Mouse (Mus musculus) limb, embryonic 13.5 days (tissue): Measurements from ENCODE around the gene Nrk. TPM values are rescaled to one million over a fixed set of nuclear protein-coding genes. Genes with fewer than 3 reads are reported as not detected.
A peak's percentile ranks its signal among the peaks of the same experiment; 100 is the strongest.

Source experiments
- ATAC-seq: fragments of 200-750 bp; cut with Nextera tagmentation; 2 replicates; pipeline ENCODE4 v1.8.0; 2017; ENCODE audit warnings: low read depth, moderate number of reproducible peaks, moderate TSS enrichment; ENCODE audit not compliant: low FRiP score
- H3K27ac ChIP-seq: fragments of 300-500 bp; sonication (generic); 2 replicates; pipeline ENCODE4 v1.5.1; 2015; ENCODE audit warnings: inconsistent platforms, mild to moderate bottlenecking, moderate library complexity
- H3K27me3 ChIP-seq: fragments of 300-500 bp; sonication (generic); 2 replicates; pipeline ENCODE4 v1.6.1; 2015; ENCODE audit warnings: mild to moderate bottlenecking, inconsistent platforms
- H3K36me3 ChIP-seq: fragments of 300-500 bp; sonication (generic); 2 replicates; pipeline ENCODE4 v1.6.1; 2015; ENCODE audit warnings: inconsistent platforms, mild to moderate bottlenecking, moderate library complexity
- H3K4me1 ChIP-seq: fragments of 300-500 bp; sonication (generic); 2 replicates; pipeline ENCODE4 v1.6.1; 2015; ENCODE audit warnings: inconsistent platforms
- H3K4me2 ChIP-seq: fragments of 300-500 bp; sonication (generic); replicated peaks from 2 replicates; pipeline ENCODE4 v1.6.1; 2015; ENCODE audit warnings: inconsistent platforms, mild to moderate bottlenecking, moderate library complexity
- H3K4me3 ChIP-seq: fragments of 300-500 bp; sonication (generic); 2 replicates; pipeline ENCODE4 v1.5.1; 2015; ENCODE audit warnings: moderate library complexity, mild to moderate bottlenecking, inconsistent platforms
- H3K9ac ChIP-seq: fragments of 300-500 bp; sonication (generic); 2 replicates; pipeline ENCODE4 v1.6.1; 2015; ENCODE audit warnings: mild to moderate bottlenecking, inconsistent platforms
- H3K9me3 ChIP-seq: fragments of 300-500 bp; sonication (generic); 2 replicates; pipeline ENCODE4 v1.6.1; 2016; ENCODE audit warnings: inconsistent platforms
- WGBS: fragments of 180-500 bp; shearing (Covaris S2); methylation state at CpG from one replicate; pipeline ENCODE4 v1.1.7; 2015; 5-methylcytosine and 5-hydroxymethylcytosine counted together
- polyA plus RNA-seq: library from polyadenylated mRNA; unstranded; fragments of >200 nt; fragmentation: Nextera tagmentation; extraction: Ambion mirVana; gene quantifications from 2 replicates; pipeline ENCODE4 v1.2.1, GENCODE M21; 2015

The Nrk gene
- polyA plus RNA-seq, 1 experiment from 2014 or later, result 61.2 TPM

- H3K9ac ChIP-seq, result no peak overlapping the region
- H3K36me3 ChIP-seq, result no peaks in the 10 kb centered on the region
- no peak overlapping the region for H3K27ac ChIP-seq
- H3K4me1 ChIP-seq, result no peaks in the 10 kb centered on the region
- H3K9me3 ChIP-seq, result no peaks in the 10 kb centered on the region
- H3K4me3 ChIP-seq, result no peak overlapping the region
- ATAC-seq, result no peak
- no peak overlapping the region for H3K4me2 ChIP-seq
- H3K27me3 ChIP-seq, result peaks cover 4% of the 10 kb centered on the region; the same call in 1 of the 2 replicates
- 65% methylated on average over 6 of the region's 6 CpGs for WGBS
These were observed 113.7 kb downstream of the Nrk start for GRCm38 (mm10) chrX:139027909-139028308.

- Histone ChIP-seq H3K9ac (no peak overlapping the region), H3K27me3 (no peaks in the 10 kb centered on the region), H3K4me3 (no peak overlapping the region), H3K4me1 (no peaks in the 10 kb centered on the region), H3K9me3 (no peaks in the 10 kb centered on the region), H3K27ac (no peak overlapping the region), H3K36me3 (no peaks in the 10 kb centered on the region), H3K4me2 (no peak overlapping the region)
- 97% methylated on average over 1 of the region's 1 CpGs for WGBS
- no peak for ATAC-seq
These were observed 123.4 kb downstream of the Nrk start for GRCm38 (mm10) chrX:139037666-139038065.

- H3K27ac ChIP-seq, result no peak overlapping the region
- WGBS, result 83% methylated on average over 2 of the region's 2 CpGs
- no peaks in the 10 kb centered on the region for H3K4me1 ChIP-seq
- H3K4me3 ChIP-seq, result no peak overlapping the region
- H3K27me3 ChIP-seq, result no peaks in the 10 kb centered on the region
- no peak overlapping the region for H3K4me2 ChIP-seq
- H3K36me3 ChIP-seq, result no peaks in the 10 kb centered on the region
- no peak for ATAC-seq
- H3K9me3 ChIP-seq, result no peaks in the 10 kb centered on the region
- no peak overlapping the region for H3K9ac ChIP-seq
These were observed 125.1 kb downstream of the Nrk start for GRCm38 (mm10) chrX:139039314-139039713.

- Histone ChIP-seq H3K36me3 (no peaks in the 10 kb centered on the region), H3K4me2 (no peak overlapping the region), H3K27me3 (no peaks in the 10 kb centered on the region), H3K9ac (no peak overlapping the region), H3K4me3 (no peak overlapping the region), H3K27ac (no peak overlapping the region), H3K9me3 (no peaks in the 10 kb centered on the region), H3K4me1 (no peaks in the 10 kb centered on the region)
- 59% methylated on average over 1 of the region's 1 CpGs for WGBS
- no peak for ATAC-seq
These were observed 126.9 kb downstream of the Nrk start for GRCm38 (mm10) chrX:139041148-139041547.

GRCm38 (mm10) chrX:139051976-139052375 lies 137.7 kb downstream of the Nrk start:
- Histone ChIP-seq H3K9me3 (no peaks in the 10 kb centered on the region), H3K36me3 (no peaks in the 10 kb centered on the region), H3K27me3 (no peaks in the 10 kb centered on the region), H3K9ac (no peak overlapping the region), H3K4me1 (no peaks in the 10 kb centered on the region), H3K4me2 (no peak overlapping the region), H3K4me3 (no peak overlapping the region), H3K27ac (no peak overlapping the region)
- peak; percentile 66; the same call in 1 of the 2 replicates for ATAC-seq
- WGBS, result 69% methylated on average over 1 of the region's 1 CpGs

- no peak overlapping the region for H3K9ac ChIP-seq
- no peak overlapping the region for H3K4me2 ChIP-seq
- WGBS, result 89% methylated on average over 1 of the region's 1 CpGs
- H3K4me1 ChIP-seq, result no peaks in the 10 kb centered on the region
- H3K4me3 ChIP-seq, result no peak overlapping the region
- H3K27me3 ChIP-seq, result no peaks in the 10 kb centered on the region; the same call in 1 of the 2 replicates
- H3K9me3 ChIP-seq, result no peaks in the 10 kb centered on the region
- H3K27ac ChIP-seq, result no peak overlapping the region
- no peak for ATAC-seq
- H3K36me3 ChIP-seq, result no peaks in the 10 kb centered on the region
These were observed 138.9 kb downstream of the Nrk start for GRCm38 (mm10) chrX:139053149-139053548.

Other genes with a start within 250 kb of the Nrk start
- 0.13 TPM in 1 of 2 replicates, not detected in the other for gene Serpina7, start 170.8 kb downstream of the Nrk start, polyA plus RNA-seq
- gene 4930513O06Rik, start 171.8 kb downstream of the Nrk start, polyA plus RNA-seq, result not detected in 2 replicates